Mouse (Mus musculus): ENCODE results near the gene Cdkn2aipnl. TPM values are rescaled to one million over a fixed set of nuclear protein-coding genes. Genes with fewer than 3 reads are reported as not detected.

The Cdkn2aipnl gene
- polyA plus RNA-seq, 1 experiment = 27.8 TPM

DNA sequence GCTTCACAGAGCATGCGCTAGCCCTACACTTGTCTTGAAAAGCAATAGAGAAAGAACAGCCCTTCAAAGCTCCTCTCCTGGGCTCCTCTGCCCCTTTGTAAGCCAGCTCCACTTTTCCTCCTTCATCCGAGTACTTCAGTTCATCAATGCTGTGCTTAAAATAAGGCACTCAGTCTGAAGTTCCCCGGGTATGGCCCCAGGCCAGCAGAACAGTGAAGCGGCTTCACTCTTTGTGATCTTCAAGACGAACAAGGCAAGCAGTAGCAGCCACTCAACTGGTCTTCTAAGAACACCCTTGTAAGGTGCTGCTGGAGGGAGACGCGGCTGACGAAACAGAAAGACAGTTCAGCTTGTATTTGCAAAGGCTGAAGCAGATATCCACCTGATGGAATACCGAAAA lies 11.3 kb upstream of the Cdkn2aipnl start:
- no peak overlapping the region for H3K27ac ChIP-seq (ENCODE audit: control insufficient read depth, insufficient read depth, low read depth, low read length, poor library complexity)
- 86% methylated on average over 9 of the region's 9 CpGs for WGBS
- no peak for TF ChIP-seq CTCF (IDR thresholded peaks at IDR 0.05; ENCODE audit: control insufficient read depth, insufficient read depth, low read length)
- no peak for TF ChIP-seq POLR2A (IDR thresholded peaks at IDR 0.05; ENCODE audit: borderline replicate concordance, control insufficient read depth, low read depth, low read length)
- no peaks in the 10 kb centered on the region; the same call in 1 of the 2 replicates for H3K4me1 ChIP-seq (ENCODE audit: control insufficient read depth, insufficient read depth, low read length)
- H3K4me3 ChIP-seq (replicated peaks; ENCODE audit: control insufficient read depth, low read depth, low read length) = no peak overlapping the region

DNA sequence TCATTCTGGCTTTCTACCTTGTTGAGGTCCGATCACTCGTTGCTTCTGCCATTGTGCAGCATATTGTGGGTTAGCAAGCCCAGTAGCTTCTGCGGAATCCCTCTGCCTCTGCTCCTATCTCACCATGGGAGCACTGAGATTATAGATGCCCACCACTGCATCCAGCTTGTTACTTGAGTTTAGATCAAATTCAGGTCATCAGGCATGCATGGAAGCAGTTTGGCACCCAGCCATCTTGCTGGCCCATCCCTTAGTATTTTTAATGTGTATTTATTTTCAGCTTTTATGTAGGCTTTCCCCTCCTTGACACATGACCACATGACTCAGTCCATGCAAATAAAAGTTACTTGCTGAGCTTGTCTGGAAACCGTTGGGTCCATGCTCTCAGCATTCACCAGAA lies 9.7 kb upstream of the Cdkn2aipnl start:
- peaks cover 4% of the 10 kb centered on the region for H3K4me1 ChIP-seq (ENCODE audit: control insufficient read depth, insufficient read depth, low read length)
- no peak overlapping the region for H3K27ac ChIP-seq (ENCODE audit: control insufficient read depth, insufficient read depth, low read depth, low read length, poor library complexity)
- H3K4me3 ChIP-seq (replicated peaks; ENCODE audit: control insufficient read depth, low read depth, low read length) = no peak overlapping the region
- 87% methylated on average over 4 of the region's 4 CpGs for WGBS
- TF ChIP-seq POLR2A (IDR thresholded peaks at IDR 0.05; ENCODE audit: borderline replicate concordance, control insufficient read depth, low read depth, low read length) (no peak), CTCF (IDR thresholded peaks at IDR 0.05; ENCODE audit: control insufficient read depth, insufficient read depth, low read length) (no peak)

DNA sequence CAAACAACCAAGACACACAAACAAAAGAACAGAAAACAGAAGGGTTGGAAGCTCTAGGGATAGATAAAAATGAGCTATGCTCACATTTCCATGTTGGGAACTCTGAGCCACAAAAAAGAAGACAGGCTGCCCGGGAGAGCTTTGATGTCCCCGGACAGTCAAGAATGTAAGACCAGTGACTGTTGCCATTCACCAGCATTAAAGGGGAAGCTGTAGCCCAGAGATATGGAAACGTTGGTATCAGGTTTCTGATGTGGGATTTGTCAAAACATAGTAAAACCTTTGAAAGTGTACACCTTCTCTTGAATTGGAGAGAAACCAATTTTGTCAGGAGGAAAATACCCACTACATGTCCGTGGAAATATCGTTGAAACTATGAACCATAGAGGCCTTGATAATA lies 8.0 kb upstream of the Cdkn2aipnl start:
- H3K4me3 ChIP-seq (replicated peaks; ENCODE audit: control insufficient read depth, low read depth, low read length) = no peak overlapping the region
- H3K4me1 ChIP-seq (ENCODE audit: control insufficient read depth, insufficient read depth, low read length) = peaks cover 4% of the 10 kb centered on the region
- no peak for TF ChIP-seq CTCF (IDR thresholded peaks at IDR 0.05; ENCODE audit: control insufficient read depth, insufficient read depth, low read length)
- no peak for TF ChIP-seq POLR2A (IDR thresholded peaks at IDR 0.05; ENCODE audit: borderline replicate concordance, control insufficient read depth, low read depth, low read length)
- no peak overlapping the region for H3K27ac ChIP-seq (ENCODE audit: control insufficient read depth, insufficient read depth, low read depth, low read length, poor library complexity)
- WGBS = 66% methylated on average over 5 of the region's 5 CpGs

DNA sequence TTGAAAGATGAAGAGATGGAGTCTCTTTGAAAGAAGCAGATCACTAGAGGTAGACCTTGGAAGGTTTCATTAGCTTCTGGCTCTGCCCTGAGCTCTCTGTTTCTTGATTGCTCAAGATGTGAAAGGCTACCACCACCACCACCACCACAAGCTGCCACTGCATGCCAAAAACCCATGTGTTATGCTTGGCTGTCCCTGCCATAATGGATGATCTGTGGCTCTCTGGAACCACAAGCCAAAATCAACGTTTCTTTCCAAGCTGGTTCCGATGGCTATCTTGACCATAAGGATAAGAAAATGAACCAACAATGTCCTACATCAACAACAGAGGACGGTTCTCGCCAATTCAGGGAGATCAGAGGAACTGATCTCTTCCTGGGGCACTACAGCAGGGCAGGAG lies 7.4 kb upstream of the Cdkn2aipnl start:
- Histone ChIP-seq H3K4me3 (replicated peaks; ENCODE audit: control insufficient read depth, low read depth, low read length) (no peak overlapping the region), H3K4me1 (ENCODE audit: control insufficient read depth, insufficient read depth, low read length) (peaks cover 4% of the 10 kb centered on the region), H3K27ac (ENCODE audit: control insufficient read depth, insufficient read depth, low read depth, low read length, poor library complexity) (no peak overlapping the region)
- TF ChIP-seq CTCF (IDR thresholded peaks at IDR 0.05; ENCODE audit: control insufficient read depth, insufficient read depth, low read length) (no peak), POLR2A (IDR thresholded peaks at IDR 0.05; ENCODE audit: borderline replicate concordance, control insufficient read depth, low read depth, low read length) (no peak)
- 82% methylated on average over 4 of the region's 4 CpGs for WGBS

DNA sequence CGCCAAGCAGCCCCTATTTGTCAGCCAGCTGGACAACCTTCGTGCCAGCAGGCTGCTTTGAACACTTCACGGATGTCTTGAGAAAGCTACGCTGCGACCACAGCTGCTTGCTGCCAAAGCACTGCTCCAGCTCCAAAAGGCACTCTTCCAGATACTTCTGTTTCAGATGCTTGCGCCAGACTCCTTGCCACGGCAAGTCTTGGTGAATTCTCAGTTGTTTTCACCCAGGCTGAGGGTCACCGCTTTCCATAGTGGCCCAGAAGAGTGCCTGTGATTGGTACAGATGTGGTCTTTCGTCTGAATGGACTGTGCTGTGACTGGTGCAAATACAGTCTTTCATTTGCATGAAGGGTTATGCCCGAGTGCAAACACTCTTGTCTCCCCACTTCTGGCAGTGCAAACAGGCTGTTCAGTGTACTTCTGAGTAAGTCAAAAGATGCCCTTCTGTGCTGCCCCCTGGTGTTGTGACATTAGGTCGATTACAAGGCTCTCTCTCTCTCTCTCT lies 6.4 kb upstream of the Cdkn2aipnl start:
- no peak overlapping the region for H3K4me3 ChIP-seq (replicated peaks; ENCODE audit: control insufficient read depth, low read depth, low read length)

DNA sequence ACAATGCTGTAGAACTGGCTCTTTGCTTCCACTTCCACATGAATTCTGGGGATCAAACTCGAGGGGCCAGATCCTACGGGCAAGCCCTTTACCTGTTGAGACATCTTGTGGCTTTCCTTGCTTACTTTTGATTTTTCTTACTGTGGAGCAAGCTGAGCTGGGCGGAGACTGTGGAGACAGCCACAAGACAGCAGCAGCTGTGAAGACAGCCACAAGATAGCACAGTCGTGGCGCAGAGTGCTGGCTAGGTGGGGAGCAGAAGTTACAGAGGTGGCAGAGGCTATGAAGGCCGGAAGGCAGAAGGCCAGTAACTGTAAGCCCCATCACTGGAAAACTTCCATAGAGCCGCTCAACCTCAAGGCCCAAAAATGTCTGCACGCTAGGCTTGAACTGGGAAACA lies 5.7 kb upstream of the Cdkn2aipnl start:
- H3K4me1 ChIP-seq (ENCODE audit: control insufficient read depth, insufficient read depth, low read length) = peaks cover 4% of the 10 kb centered on the region
- no peak for TF ChIP-seq POLR2A (IDR thresholded peaks at IDR 0.05; ENCODE audit: borderline replicate concordance, control insufficient read depth, low read depth, low read length)
- no peak for TF ChIP-seq CTCF (IDR thresholded peaks at IDR 0.05; ENCODE audit: control insufficient read depth, insufficient read depth, low read length)
- no peak overlapping the region for H3K4me3 ChIP-seq (replicated peaks; ENCODE audit: control insufficient read depth, low read depth, low read length)
- H3K27ac ChIP-seq (ENCODE audit: control insufficient read depth, insufficient read depth, low read depth, low read length, poor library complexity) = peak overlapping the region; percentile 44
- 32% methylated on average over 8 of the region's 8 CpGs for WGBS

More for the DNA sequence above, 6.4 kb upstream of the Cdkn2aipnl start:
- Histone ChIP-seq H3K4me1 (ENCODE audit: control insufficient read depth, insufficient read depth, low read length) (peaks cover 4% of the 10 kb centered on the region), H3K27ac (ENCODE audit: control insufficient read depth, insufficient read depth, low read depth, low read length, poor library complexity) (no peak overlapping the region)
- 39% methylated on average over 11 of the region's 11 CpGs for WGBS
- TF ChIP-seq CTCF (IDR thresholded peaks at IDR 0.05; ENCODE audit: control insufficient read depth, insufficient read depth, low read length) = no peak
- no peak for TF ChIP-seq POLR2A (IDR thresholded peaks at IDR 0.05; ENCODE audit: borderline replicate concordance, control insufficient read depth, low read depth, low read length)

DNA sequence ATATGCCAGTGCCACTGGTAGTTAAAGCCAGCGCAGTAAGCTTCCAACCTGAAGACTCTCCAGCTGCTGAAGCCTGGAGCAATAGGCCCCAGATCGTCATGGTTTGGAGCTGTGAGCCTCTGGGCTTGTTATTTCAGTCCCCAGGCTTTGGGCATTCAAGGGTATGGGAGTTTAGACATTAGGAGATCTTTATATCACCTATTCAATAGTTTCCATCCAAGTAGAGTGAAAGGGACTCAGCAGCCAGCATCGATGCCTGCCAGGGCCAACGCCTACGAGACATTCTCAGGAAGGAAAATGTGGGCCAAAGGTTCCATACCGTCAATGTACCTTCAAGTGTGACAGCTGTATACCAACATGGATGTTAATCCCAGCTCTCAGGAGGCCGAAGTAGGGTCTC lies 5.2 kb upstream of the Cdkn2aipnl start:
- Histone ChIP-seq H3K4me3 (replicated peaks; ENCODE audit: control insufficient read depth, low read depth, low read length) (no peak overlapping the region), H3K27ac (ENCODE audit: control insufficient read depth, insufficient read depth, low read depth, low read length, poor library complexity) (peak overlapping the region; percentile 44; the same call in 1 of the 2 replicates), H3K4me1 (ENCODE audit: control insufficient read depth, insufficient read depth, low read length) (peaks cover 4% of the 10 kb centered on the region)
- WGBS = 86% methylated on average over 7 of the region's 7 CpGs
- TF ChIP-seq CTCF (IDR thresholded peaks at IDR 0.05; ENCODE audit: control insufficient read depth, insufficient read depth, low read length) (no peak), POLR2A (IDR thresholded peaks at IDR 0.05; ENCODE audit: borderline replicate concordance, control insufficient read depth, low read depth, low read length) (no peak)

DNA sequence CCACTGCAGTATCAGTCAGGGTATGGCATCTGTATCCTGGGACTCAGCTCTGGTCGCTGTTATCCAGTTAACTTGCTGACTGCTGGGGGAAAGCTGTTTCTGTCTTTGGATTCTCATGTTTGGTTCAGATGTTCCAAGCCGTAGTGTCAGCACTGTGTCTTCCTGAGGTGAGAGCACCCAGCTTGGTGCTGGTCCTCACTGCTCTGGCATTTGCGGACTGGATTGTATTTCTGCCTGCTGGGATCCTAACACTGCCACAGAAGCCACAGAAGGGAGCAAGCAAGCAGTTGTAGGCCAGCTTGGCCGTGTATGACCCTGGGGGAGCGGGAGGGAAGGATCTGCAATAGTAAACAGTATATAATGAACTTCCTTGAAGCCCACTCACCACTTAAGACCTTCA lies 810 bp upstream of the Cdkn2aipnl start:
- no peak overlapping the region for H3K27ac ChIP-seq (ENCODE audit: control insufficient read depth, insufficient read depth, low read depth, low read length, poor library complexity)
- TF ChIP-seq POLR2A (IDR thresholded peaks at IDR 0.05; ENCODE audit: borderline replicate concordance, control insufficient read depth, low read depth, low read length) (no peak), CTCF (IDR thresholded peaks at IDR 0.05; ENCODE audit: control insufficient read depth, insufficient read depth, low read length) (no peak)
- WGBS = 79% methylated on average over 5 of the region's 5 CpGs
- H3K4me1 ChIP-seq (ENCODE audit: control insufficient read depth, insufficient read depth, low read length) = peaks cover 4% of the 10 kb centered on the region
- no peak overlapping the region for H3K4me3 ChIP-seq (replicated peaks; ENCODE audit: control insufficient read depth, low read depth, low read length)

DNA sequence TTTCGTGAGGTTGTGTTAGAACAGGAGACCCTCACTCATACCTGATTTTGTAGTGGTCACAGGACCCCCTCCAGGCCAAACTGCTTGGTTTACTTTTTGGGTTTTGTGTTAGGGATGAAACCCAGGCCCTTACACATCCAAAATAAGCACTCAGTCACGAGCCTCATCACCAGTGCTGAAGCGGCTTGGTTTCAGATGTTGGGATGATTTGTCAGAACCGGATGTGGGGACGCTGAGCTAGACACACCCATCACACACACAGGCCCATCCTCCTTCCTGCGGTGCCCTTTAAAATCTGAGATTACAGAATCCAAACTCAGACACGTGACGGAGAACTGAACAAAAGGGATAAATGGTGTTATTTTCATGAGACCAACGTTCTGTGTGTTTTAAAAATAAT lies 1.4 kb downstream of the Cdkn2aipnl start:
- 75% methylated on average over 9 of the region's 9 CpGs for WGBS
- no peak for TF ChIP-seq POLR2A (IDR thresholded peaks at IDR 0.05; ENCODE audit: borderline replicate concordance, control insufficient read depth, low read depth, low read length)
- no peak for TF ChIP-seq CTCF (IDR thresholded peaks at IDR 0.05; ENCODE audit: control insufficient read depth, insufficient read depth, low read length)
- Histone ChIP-seq H3K27ac (ENCODE audit: control insufficient read depth, insufficient read depth, low read depth, low read length, poor library complexity) (no peak overlapping the region), H3K4me3 (replicated peaks; ENCODE audit: control insufficient read depth, low read depth, low read length) (no peak overlapping the region), H3K4me1 (ENCODE audit: control insufficient read depth, insufficient read depth, low read length) (no peaks in the 10 kb centered on the region)

All from bone marrow, adult 2 months (tissue).